Mouse (Mus musculus): ENCODE measurements around the gene Tor1aip2.

Gene Tor1aip2

DNA sequence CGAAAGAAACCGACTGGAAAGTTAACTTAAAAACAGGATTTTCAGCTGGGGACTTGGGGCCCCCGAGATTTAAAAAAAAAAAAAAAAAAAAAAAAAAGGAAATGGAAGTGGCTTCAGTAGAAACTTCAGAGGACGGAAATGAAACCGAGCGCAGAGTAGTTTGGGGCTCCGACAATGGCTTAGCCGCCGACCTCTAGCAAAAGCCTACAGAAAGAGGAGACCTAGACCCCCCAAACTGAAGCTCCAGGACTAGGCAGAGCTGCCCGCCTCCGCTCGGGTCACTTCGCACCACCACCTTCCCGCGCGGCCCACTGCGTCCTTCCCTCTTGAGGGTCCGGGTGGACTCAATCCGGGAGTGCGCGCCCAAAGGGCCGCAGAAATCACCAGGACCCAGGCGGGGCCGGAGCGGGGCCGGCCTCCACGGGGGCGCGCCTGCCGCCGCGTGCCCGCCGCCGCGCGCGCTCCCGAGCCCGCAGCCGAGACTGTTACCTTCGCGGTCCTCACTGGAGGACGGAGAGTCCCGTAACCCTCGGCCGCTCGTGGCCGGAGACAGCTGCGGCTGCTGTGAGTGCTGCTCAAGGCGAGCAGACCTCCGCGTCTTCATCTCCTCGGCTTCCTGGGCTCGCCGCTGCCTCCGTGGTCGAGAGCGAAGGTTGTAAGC is at the start of gene Tor1aip2:
Gene Tor1aip2, plus strand, starts transcription at position 135 of the 661 bp plus-strand sequence.
- no peak for DNase-seq (ENCODE audit: inconsistent age in 2 of 2, low spot score in 1 of 2)

DNA sequence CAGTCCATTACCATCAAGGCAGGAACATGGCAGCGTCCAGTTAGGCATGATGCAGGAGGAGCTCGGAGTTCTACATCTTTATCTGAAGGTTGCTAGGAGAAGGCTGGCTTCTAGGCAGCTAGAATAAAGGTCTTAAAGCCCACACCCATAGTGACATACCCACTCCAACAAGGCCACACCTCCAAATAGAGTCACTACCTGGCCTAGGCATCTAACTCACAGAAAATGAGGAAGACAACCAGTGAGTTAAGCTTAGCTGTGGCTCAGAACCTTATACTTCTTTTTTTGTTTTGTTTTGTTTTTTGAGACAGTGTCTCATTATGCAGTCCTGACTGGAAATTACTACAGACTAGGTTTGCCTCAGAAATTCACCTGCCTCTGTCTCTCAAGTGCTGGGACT is 47.6 kb upstream of the Tor1aip2 start:
- no peak for DNase-seq (ENCODE audit: inconsistent age in 2 of 2, low spot score in 1 of 2)

DNA sequence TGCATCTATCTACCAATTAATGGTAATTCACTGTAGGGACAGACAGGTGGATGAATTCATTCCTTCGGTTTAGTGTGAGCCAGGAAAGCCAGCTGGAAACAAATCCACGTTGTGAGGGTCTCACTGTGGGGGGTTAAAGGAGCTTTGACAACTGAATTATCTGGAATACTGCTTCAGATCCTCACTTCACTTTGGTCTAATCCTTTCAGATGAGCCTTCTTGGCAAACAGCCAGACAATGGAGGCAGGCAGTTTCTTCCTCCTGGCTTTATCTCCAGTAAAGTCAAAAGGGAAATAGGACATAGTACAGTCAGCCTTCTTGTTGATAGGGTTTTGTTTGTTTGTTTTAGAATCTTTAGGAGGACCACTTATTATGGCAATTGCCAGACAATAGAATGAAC is 45.8 kb upstream of the Tor1aip2 start:
- no peak for DNase-seq (ENCODE audit: inconsistent age in 2 of 2, low spot score in 1 of 2)

DNA sequence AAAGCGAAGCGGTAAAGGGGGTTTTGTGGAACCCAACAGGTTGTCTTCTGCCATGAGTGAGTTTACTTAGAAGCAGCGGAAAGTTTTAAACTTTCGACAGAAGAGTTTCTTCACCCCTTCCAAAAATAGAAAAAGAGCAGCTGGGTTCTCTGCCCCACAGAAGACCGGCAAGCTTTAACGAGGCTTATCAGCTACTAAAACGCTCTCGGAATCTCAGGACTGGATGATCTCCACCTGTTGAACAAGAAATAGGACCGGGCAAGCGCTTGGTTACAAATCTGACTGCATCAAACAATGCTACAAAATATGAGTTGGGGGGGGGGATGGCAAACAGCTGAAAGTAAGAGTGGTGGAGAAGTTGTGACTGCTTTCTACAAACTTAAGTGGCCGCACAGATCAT is 44.8 kb upstream of the Tor1aip2 start:
- DNase-seq (ENCODE audit: inconsistent age in 2 of 2, low spot score in 1 of 2): no peak

DNA sequence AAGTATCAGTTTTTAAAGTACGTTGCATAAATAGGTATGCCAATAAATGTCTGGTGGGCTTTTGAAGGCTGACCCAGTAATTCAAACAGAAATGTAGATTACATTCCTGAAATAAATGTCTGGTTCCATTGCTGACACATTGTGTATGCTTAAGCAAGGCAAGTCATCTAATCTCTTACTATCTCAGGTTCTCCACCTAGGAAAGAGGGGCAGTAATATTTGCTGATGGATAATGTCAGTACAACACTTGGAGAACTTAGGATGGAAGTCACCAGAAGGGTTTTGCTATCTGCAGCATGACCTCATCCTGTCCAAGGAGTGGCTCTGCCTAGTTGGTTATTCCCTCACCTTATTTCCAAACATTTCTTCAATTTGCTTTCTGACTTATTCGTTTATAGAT is 40.7 kb upstream of the Tor1aip2 start:
- DNase-seq (ENCODE audit: inconsistent age in 2 of 2, low spot score in 1 of 2): no peak

DNA sequence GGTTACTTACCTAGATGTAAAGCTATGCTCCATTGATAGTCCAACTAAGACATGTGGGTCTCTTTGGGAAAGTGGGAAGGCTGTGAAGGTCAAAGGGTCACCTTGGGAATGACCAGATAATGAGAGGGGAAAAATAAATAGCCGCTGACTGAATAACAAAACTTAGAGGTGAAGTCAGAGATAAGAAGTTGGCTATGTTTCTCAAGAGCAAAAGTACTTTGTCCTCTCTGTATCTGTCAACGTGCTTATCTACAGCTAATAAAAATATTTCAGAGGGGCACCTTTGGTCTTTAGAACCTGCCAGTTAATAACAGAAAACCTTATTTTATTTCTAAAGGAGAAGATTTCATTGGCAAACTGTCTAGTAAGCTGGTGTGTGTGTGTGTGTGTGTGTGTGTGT is 39.6 kb upstream of the Tor1aip2 start:
- DNase-seq (ENCODE audit: inconsistent age in 2 of 2, low spot score in 1 of 2): no peak

DNA sequence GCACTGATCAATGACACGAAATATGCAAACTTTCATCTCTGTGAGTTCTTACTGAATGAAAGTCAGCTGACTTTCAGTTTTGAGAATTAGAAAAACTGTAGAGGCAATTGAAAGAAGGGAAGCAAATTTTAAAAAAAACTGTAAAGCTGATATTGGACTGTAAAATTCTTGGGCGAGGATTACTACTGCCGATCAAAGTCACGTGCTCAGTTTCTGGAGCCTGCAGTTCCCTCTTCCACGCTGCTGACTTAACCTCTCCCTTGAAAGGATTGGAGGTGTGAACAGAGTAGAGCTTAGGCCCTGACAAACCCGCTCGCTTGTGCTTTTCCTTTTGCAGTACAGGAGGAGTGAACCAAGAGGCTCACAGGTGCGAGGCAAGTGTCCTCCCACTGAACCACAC is 32.8 kb upstream of the Tor1aip2 start:
- DNase-seq (ENCODE audit: inconsistent age in 2 of 2, low spot score in 1 of 2): no peak

DNA sequence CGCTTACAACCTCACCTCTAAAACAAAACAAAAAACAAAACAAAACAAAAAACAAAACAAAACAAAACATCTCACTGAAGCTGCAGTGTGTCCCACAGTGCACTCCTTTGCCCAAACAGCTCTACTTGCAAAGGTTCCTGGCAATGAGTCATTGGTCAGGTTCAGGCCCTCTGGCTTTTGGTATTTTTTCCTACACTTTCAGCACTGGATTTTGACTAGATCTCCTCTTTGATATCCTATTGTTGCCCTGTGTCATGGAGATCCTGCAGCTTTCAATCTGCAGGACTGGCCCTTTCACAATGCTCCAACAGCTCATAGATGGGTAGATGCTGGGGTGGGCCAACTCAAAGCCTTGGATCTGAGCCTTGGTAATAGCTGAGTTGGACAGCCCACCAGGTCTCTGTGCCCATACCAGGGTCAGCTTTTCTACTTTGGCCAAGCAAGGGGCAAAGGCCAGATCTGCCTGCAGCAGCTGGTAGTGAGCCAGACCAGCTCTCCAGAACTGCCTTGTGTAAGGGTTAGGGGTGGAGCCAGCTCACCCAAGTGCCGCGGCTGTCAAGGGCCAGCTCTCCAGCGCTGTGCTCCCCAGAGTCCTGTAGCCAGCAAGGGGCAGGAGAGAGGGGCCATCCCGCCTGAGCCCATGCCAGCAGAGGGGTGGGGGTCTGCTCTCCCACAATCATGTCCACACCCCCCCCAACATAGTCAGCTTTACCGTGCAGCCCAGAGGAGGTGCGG is 31.8 kb upstream of the Tor1aip2 start:
- DNase-seq (ENCODE audit: inconsistent age in 2 of 2, low spot score in 1 of 2): peak; percentile 31 to 73

DNA sequence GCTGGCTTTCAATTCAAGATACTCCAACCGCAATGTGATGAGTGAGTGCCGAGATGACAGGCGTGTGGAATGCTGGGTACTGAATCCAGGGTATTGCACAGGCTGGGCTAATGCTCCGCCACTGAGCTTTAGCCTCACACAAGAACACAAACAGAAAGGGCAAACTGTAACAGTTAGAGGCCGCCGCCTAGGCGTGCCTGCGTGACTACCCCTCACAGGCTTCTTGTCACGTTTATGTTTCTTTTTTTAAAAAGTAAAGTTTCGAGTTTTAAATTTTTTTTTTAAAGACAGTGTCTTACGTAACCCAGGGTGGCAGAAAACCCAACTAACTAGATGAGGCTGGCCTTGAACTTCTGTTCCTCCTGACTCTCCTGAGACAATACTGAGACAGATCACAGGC is 29.3 kb upstream of the Tor1aip2 start:
- DNase-seq (ENCODE audit: inconsistent age in 2 of 2, low spot score in 1 of 2): peak; percentile 18 to 61

DNA sequence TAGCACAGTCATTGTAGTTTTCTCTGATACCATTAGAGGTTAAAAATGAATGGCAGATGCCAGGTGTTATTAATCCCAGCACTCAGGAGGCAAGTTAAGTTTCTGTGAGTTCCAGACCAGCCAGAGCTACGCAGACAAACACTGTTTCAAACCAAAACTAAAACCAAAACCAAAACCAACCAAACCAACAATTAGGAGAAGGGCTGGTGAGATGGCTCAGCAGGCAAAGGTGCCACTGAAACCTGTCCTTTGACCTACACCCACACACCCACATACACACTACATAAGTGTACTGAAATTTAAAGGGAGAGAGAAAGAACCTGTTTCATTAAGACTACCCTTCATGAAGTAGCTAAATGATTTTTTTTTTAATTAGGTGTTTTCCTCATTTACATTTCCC is 26.2 kb upstream of the Tor1aip2 start:
- no peak for DNase-seq (ENCODE audit: inconsistent age in 2 of 2, low spot score in 1 of 2)

DNA sequence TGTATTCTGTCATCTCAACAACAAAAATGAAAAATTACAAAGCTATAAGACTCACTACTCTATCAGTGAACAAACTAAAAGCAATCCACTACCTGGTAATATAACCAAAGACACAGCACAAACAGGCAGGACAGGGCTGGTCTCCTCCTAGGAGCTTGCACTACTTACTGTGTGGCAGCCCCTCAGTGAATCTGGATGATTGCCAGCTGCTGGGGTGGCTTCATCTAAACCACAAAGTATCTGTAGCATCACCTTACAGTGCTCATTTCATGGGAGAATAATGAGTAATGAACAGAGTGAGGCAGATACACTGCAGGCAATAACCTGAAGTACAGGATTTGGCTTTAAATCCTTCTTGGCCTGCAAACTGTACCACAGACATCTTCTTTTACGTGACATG is 15.4 kb upstream of the Tor1aip2 start:
- DNase-seq (ENCODE audit: inconsistent age in 2 of 2, low spot score in 1 of 2): no peak

DNA sequence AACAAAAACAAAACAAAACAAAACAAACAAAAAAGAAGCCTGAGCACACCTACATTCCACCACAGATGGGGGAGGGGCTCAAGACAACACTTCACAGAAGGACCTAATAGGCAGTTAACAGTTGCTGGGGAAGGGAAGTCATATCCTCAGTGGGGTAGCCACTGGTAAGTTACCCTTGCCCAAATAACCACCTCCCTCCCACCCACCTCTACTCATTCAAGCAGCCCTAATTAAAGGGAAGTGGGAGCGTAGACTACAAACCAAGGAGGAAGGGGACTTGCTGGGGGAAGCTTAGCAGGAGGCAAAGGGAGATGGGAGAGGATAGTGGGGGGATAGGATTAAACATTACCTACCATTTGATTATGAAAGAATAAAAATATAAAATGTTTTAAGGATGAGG is 14.8 kb upstream of the Tor1aip2 start:
- DNase-seq (ENCODE audit: inconsistent age in 2 of 2, low spot score in 1 of 2): no peak

DNA sequence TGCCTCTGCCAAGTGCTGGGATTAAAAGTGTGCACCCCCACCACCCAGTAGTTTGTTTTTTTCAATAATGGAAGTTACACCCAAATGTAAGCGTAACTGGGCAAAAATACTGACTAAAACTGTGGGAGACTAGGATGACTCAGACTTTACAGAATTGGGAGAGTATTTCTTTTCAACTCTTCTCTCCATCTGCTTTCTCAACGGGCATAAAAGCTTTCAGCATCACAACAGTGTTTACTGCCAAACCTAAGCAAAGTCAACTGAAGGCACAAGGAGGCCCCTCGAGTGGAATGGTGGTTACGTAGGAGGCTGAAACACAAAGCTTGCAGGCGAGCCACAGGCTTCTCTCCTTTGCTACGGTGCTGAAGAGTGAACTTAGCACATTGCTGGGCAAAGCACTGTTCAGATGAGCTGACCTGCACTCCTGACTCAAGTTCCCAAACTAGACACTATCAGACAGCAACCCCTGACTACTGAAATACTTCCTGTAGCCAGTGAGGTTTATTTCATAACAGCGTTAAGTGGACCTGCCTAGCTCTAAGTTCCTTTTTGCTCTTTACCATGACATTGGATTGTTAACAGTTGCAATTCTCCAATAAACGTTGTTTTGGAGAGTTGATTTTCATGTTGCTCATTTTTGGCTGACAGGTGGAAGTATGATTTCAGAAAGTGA is 10.2 kb upstream of the Tor1aip2 start:
- DNase-seq (ENCODE audit: inconsistent age in 2 of 2, low spot score in 1 of 2): no peak

DNA sequence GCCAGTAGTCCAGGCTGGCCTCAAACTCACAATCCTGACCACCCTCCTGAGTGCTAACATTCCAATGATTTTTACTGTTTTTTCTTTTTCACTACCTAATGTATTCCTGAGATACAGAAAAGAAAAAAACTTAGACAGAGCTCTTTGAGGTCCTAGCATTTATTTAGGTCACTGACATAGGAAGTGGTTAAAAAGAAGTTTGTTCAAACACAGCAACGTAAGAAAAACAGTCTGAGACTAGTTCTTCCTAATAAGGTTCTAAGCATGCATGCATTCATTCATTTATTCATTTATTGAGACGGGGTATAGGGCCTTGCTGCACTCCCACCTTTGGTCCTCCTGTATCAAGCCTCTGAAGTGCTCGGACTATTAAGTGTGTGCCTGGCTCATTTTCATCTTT is 7.4 kb upstream of the Tor1aip2 start:
- no peak for DNase-seq (ENCODE audit: inconsistent age in 2 of 2, low spot score in 1 of 2)

DNA sequence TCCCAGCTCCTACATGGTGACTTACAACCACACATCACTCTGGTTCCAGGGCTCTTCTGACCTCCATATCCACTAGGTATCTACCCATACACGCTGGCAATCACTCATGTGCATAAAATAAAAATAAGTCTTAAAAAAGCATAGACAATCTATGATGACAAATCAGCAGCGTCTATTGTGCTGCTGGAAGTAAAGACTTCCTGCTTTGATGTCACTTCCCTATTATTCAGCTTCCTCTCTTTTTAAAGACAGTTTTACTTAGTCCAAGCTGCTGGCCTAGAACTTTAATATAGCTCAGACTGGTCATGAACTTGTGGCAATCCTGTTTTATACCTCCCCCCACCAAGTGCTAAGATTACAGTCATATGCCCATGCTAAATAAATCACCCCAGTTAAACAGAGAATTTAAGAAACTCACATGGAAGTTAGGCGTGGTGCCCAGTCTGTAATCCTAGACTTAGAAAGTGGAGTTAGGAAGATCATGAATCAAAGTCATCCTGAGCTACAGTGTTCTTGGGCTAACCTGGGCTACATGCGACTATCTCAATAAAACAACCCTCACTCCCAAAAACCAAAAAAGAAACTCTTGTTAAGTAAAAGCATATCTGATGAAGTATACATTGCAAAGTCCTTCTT is 6.7 kb upstream of the Tor1aip2 start:
- no peak for DNase-seq (ENCODE audit: inconsistent age in 2 of 2, low spot score in 1 of 2)

DNA sequence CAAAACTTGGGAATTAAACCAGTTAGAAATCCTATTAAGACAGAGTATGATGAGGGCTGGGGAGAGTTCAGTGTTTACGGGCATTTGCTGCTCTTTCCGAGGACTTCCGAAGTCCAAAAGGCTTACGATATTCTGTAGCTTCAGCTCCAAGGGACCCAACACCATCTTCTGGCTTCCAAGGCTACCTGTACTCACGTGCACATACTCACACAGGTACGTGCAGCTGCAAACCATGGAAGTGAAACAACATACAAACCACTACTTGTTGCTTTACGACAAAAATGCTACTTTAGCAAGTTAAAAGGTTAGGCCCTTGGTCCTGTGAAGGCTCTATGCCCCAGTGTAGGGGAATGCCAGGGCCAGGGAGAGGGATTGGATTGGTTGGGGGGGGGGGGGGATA is 1.3 kb upstream of the Tor1aip2 start:
- DNase-seq (ENCODE audit: inconsistent age in 2 of 2, low spot score in 1 of 2): no peak

DNA sequence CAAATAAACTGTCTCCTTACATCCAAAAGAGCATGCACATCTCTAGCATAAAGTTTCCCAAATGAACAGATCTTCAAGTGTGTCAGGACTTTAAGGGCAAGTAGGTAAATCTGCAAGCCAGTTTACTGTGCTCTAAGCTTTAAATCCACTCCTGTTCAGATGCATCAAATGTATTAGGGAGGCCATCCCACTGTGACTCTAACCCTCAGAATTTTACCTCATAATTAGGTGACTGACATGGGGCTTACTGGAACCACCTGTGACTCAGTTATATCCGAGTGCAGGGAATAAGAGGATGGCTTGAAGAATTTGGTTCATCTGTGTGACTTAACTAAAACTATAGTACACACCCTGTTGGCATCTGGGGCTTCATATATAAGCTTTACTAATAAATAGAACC is 542 bp upstream of the Tor1aip2 start:
- no peak for DNase-seq (ENCODE audit: inconsistent age in 2 of 2, low spot score in 1 of 2)

DNA sequence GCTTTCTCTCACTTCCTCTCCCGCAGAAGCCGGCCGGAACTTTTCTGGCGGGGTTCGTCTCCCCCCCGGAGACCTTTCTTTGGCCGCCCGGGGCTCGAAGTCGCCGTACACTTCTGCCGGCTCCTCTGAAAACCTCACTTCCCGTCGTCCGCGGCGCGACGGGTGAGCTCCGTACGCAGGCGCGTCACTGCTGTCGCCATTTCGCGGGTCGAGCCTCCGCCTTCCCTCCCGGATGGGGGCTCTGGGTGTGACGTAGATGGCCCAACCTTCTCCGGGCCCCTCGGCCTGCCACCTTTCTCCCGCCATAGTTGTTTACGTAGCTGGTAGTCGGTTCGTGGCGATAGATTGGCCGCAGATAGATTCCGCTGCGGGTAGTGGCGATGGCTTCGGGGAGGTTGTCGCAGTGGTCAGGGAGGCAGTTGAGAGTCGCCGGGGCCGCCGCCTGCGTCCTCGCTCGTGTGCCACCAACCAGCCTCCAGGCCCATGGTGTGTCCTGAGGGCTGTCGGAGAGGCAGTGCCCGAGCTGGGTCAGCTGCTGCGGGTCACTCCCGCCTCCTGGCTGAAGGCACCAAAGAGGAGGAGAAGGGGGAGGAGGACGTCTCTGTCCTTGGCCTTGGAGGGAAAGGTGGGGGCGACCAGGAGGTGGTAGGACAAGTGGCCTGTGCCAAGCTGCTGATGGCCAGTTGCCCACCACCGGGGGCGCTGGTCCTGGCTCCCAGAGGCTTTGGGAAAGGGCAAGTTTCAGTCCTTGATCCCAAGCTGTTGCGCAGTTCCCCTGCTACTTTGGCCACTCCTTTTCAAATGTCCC is 931 bp downstream of the Tor1aip2 start, which contains the start of gene Tor1aip1:
Gene Tor1aip1, minus strand, starts transcription at position 551 of the 808 bp plus-strand sequence.
- DNase-seq (ENCODE audit: inconsistent age in 2 of 2, low spot score in 1 of 2): peak; percentile 99 to 100

DNA sequence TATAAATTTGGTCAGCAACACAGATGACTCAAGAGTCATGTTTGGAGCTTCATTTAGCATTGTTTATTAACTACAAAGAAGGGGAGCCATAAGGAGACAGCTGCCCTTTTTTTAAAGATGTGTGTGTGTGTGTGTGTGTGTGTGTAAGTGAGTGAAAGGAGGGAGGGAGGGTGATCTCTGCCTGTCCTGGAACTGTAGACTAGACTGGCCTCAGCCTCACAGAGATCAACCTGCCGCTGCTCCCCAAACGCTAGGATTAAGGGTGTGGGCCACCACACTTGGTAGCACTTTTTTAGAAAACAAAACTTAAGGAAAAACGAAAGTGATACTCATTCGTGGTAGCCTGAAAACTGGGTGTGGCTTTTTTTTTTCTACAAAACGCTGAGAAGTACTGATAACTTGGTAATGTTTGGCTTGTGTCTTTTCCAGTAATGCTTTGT is 2.0 kb downstream of the Tor1aip2 start:
- DNase-seq (ENCODE audit: inconsistent age in 2 of 2, low spot score in 1 of 2): peak; percentile 54 to 85

DNA sequence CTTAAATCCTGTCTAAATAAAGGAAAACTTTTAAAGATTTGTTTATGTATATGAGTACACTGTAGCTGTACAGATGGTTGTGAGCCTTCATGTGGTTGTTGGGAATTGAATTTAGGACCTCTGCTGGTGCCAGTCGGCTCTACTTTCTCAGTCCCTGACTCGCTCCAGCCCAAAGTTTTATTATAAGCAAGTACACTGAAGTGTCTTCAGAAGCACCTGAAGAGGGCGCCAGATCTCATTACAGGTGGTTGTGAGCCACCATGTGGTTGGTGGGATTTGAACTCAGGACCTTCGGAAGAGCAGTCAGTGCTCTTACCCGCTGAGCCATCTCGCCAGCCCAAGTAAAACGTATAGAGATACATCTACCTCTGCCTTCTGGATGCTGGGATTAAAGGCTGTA is 4.8 kb downstream of the Tor1aip2 start:
- peak in 1 of 2 experiments; percentile 63 for DNase-seq (ENCODE audit: inconsistent age in 2 of 2, low spot score in 1 of 2)

Measured in adrenal gland, adult (tissue).